In genomic region chr4:133014896-133015709, GRCm38 (mm10) we compare ENCODE assay signal across 7 mouse cellular contexts. TPM values are rescaled to one million over a fixed set of nuclear protein-coding genes. Genes with fewer than 3 reads are reported as not detected.
DNase-seq lines count a peak whose midpoint lies in the region; ATAC-seq and TF ChIP-seq lines count a peak whose summit lies in the region.

No protein-coding gene starts in this region.

- ATAC-seq in lung, embryonic 14.5 days (ENCODE audit: insufficient read depth): no peak
- no peak for ATAC-seq in embryonic facial prominence, embryonic 13.5 days (ENCODE audit: insufficient number of reproducible peaks, insufficient read depth, low FRiP score, low TSS enrichment, low read depth)
- no peak for ATAC-seq in hindbrain, postnatal 0 days
- ATAC-seq in stomach, embryonic 15.5 days (ENCODE audit: insufficient read depth, low FRiP score, low read depth): no peak

- peaks cover 4% of the 10 kb centered on the region for H3K27me3 ChIP-seq in lung, embryonic 14.5 days (ENCODE audit: insufficient read depth, low read length)
- peaks cover 9% of the 10 kb centered on the region for H3K27me3 ChIP-seq in embryonic facial prominence, embryonic 13.5 days
- H3K27me3 ChIP-seq in hindbrain, postnatal 0 days (ENCODE audit: insufficient read depth, low read length): 0 out of 2 replicates have a peak, but pooled peaks cover 2% of the 10 kb centered on the region
- no peaks in the 10 kb centered on the region for H3K27me3 ChIP-seq in stomach, embryonic 15.5 days (replicated peaks)

- peak overlapping the region; percentile 96; the same call in 1 of the 2 replicates for H3K27ac ChIP-seq in lung, embryonic 14.5 days (ENCODE audit: low read depth)
- peak overlapping the region; percentile 71 for H3K27ac ChIP-seq in embryonic facial prominence, embryonic 13.5 days
- H3K27ac ChIP-seq in hindbrain, postnatal 0 days: no peak overlapping the region; the same call in 1 of the 2 replicates
- peak overlapping the region; percentile 97; the same call in 1 of the 2 replicates for H3K27ac ChIP-seq in stomach, embryonic 15.5 days

- H3K4me1 ChIP-seq in lung, embryonic 14.5 days (ENCODE audit: insufficient read depth): peaks cover 40% of the 10 kb centered on the region
- peaks cover 77% of the 10 kb centered on the region for H3K4me1 ChIP-seq in embryonic facial prominence, embryonic 13.5 days
- H3K4me1 ChIP-seq in hindbrain, postnatal 0 days (ENCODE audit: insufficient read depth, low read length): peaks cover 38% of the 10 kb centered on the region
- peaks cover 66% of the 10 kb centered on the region for H3K4me1 ChIP-seq in stomach, embryonic 15.5 days

- peaks cover 18% of the 10 kb centered on the region; the same call in 1 of the 2 replicates for H3K36me3 ChIP-seq in lung, embryonic 14.5 days (ENCODE audit: insufficient read depth)
- H3K36me3 ChIP-seq in embryonic facial prominence, embryonic 13.5 days: no peaks in the 10 kb centered on the region
- H3K36me3 ChIP-seq in hindbrain, postnatal 0 days (ENCODE audit: insufficient read depth, low read length): no peaks in the 10 kb centered on the region; the same call in 1 of the 2 replicates
- no peaks in the 10 kb centered on the region for H3K36me3 ChIP-seq in stomach, embryonic 15.5 days

- no peak for DNase-seq in lung, embryonic 14.5 days
- no peak for DNase-seq in lung, postnatal 4 days
- peak; percentile 55 for DNase-seq in hindbrain, postnatal 0 days (ENCODE audit: low spot score)
- DNase-seq in urinary bladder, postnatal 10 days (ENCODE audit: low spot score): no peak
- DNase-seq in right cerebral cortex, adult 18-20 months: no peak

- TF ChIP-seq CTCF in lung, embryonic 14.5 days (IDR thresholded peaks at IDR 0.05; ENCODE audit: low read depth): no peak
- TF ChIP-seq CTCF in hindbrain, postnatal 0 days (IDR thresholded peaks at IDR 0.05; ENCODE audit: low read depth): no peak

- WGBS in lung, embryonic 14.5 days: 33% methylated on average over 10 of the region's 10 CpGs
- WGBS in embryonic facial prominence, embryonic 13.5 days: 19% methylated on average over 10 of the region's 10 CpGs
- WGBS in hindbrain, postnatal 0 days: 15% methylated on average over 10 of the region's 10 CpGs
- WGBS in stomach, embryonic 15.5 days: 44% methylated on average over 10 of the region's 10 CpGs

- peak overlapping the region; percentile 94 for H3K4me2 ChIP-seq in lung, embryonic 14.5 days
- H3K4me2 ChIP-seq in embryonic facial prominence, embryonic 13.5 days: peak overlapping the region; percentile 94
- peak overlapping the region; percentile 98 for H3K4me2 ChIP-seq in hindbrain, postnatal 0 days (ENCODE audit: low read depth, low read length)
- peak overlapping the region; percentile 88; the same call in 1 of the 2 replicates for H3K4me2 ChIP-seq in stomach, embryonic 15.5 days

- 0 out of 2 replicates have a peak overlapping the region, but pooled peaks have one; percentile 2 for H3K4me3 ChIP-seq in lung, embryonic 14.5 days (ENCODE audit: low read depth, low read length)
- H3K4me3 ChIP-seq in embryonic facial prominence, embryonic 13.5 days: peak overlapping the region; percentile 91
- peak overlapping the region; percentile 93 for H3K4me3 ChIP-seq in hindbrain, postnatal 0 days (ENCODE audit: low read length)
- no peak overlapping the region for H3K4me3 ChIP-seq in stomach, embryonic 15.5 days (replicated peaks)

- H3K9ac ChIP-seq in lung, embryonic 14.5 days: no peak overlapping the region; the same call in 1 of the 2 replicates
- peak overlapping the region; percentile 40 for H3K9ac ChIP-seq in embryonic facial prominence, embryonic 13.5 days
- H3K9ac ChIP-seq in hindbrain, postnatal 0 days (replicated peaks; ENCODE audit: low read length): peak overlapping the region; percentile 41; the same call in 1 of the 2 replicates
- H3K9ac ChIP-seq in stomach, embryonic 15.5 days: no peak overlapping the region

- no peaks in the 10 kb centered on the region for H3K9me3 ChIP-seq in lung, embryonic 14.5 days (ENCODE audit: low read depth, low read length)
- H3K9me3 ChIP-seq in embryonic facial prominence, embryonic 13.5 days: no peaks in the 10 kb centered on the region
- no peaks in the 10 kb centered on the region for H3K9me3 ChIP-seq in hindbrain, postnatal 0 days (ENCODE audit: low read length)
- H3K9me3 ChIP-seq in stomach, embryonic 15.5 days: no peaks in the 10 kb centered on the region

RNA-seq across cellular contexts. Expression of gene Ahdc1, which starts 4.0 kb away (rescaled TPM):
- polyA plus RNA-seq in lung, embryonic 14.5 days (2014; fragmentation: Nextera tagmentation; extraction: Ambion mirVana): 10.2 and 10.5 TPM in 2 replicates
- 12.8 and 14.3 TPM in 2 replicates for polyA plus RNA-seq in embryonic facial prominence, embryonic 13.5 days (2015; fragmentation: Nextera tagmentation; extraction: Ambion mirVana)
- 88.2 and 106 TPM in 2 replicates for total RNA-seq in hindbrain, postnatal 0 days (2014; rRNA removed)
- 9.7 and 10.8 TPM in 2 replicates for polyA plus RNA-seq in hindbrain, postnatal 0 days (2015; fragmentation: Nextera tagmentation; extraction: Ambion mirVana)
- 8.2 and 9.3 TPM in 2 replicates for polyA plus RNA-seq in stomach, embryonic 15.5 days (2015; fragmentation: Nextera tagmentation; extraction: Ambion mirVana)

RNA-seq across cellular contexts. Expression of gene Fgr, which starts 41.2 kb away (rescaled TPM):
- polyA plus RNA-seq in lung, embryonic 14.5 days (2014; fragmentation: Nextera tagmentation; extraction: Ambion mirVana): 0.46 and 0.66 TPM in 2 replicates
- 0.10 and 0.28 TPM in 2 replicates for polyA plus RNA-seq in embryonic facial prominence, embryonic 13.5 days (2015; fragmentation: Nextera tagmentation; extraction: Ambion mirVana)
- total RNA-seq in hindbrain, postnatal 0 days (2014; rRNA removed): 0.07 and 0.73 TPM in 2 replicates
- polyA plus RNA-seq in hindbrain, postnatal 0 days (2015; fragmentation: Nextera tagmentation; extraction: Ambion mirVana): 0.19 and 0.39 TPM in 2 replicates
- 1.6 TPM in 2 replicates for polyA plus RNA-seq in stomach, embryonic 15.5 days (2015; fragmentation: Nextera tagmentation; extraction: Ambion mirVana)

Comparison
In these comparisons a context has a peak if more than half of its experiments do, and no peak if none do; other contexts are left out.
1. H3K9ac ChIP-seq: peak in embryonic facial prominence, embryonic 13.5 days (single experiment) and hindbrain, postnatal 0 days (single experiment); none in lung, embryonic 14.5 days (single experiment) and stomach, embryonic 15.5 days (single experiment).
2. Peak in every context shown above with its lines, with median percentiles within 50 percentile points of each other: H3K4me2 ChIP-seq.